Mouse (Mus musculus): ENCODE measurements around the gene Lin7b.

The Lin7b gene

DNA sequence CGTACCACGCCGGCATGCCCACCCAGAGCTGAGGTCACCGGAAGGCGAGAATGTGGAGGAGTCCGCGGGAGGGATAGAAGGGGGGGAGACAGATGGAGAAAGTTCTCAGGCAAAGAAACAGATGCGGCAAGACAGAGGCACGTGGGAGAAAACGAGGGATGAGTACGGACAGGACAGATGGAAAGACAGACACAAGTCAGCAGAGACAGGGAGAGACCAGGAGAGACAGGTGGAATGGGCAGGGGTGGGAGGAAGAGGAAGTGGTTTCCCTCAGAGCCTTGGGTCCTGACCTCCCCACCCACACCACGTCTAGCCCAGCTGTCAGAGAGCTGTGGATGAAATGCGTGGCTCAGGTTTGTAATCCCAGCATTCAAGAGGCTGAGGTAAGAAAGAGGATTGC is 23.5 kb downstream of the Lin7b start:
- no peak for DNase-seq

DNA sequence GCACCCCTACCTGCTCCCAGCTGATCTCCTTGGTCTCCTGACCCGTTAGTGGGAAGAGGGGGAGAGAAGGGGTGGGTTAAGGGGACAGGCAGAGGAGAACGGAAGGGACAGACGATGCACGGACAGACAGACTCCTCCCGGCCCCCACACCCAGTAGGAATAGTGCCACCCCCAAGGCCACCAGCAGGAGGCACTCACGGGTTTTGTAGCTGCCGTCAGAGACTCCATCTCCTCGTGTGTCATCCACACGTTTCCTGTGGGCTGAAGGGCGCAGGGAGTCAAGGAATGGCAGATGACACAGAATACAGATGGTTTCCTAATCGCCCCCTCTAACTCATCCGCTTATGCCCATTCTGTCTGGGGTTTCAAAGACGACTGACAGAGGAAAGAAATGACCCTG is 26.8 kb downstream of the Lin7b start:
- peak; percentile 40 for DNase-seq

DNA sequence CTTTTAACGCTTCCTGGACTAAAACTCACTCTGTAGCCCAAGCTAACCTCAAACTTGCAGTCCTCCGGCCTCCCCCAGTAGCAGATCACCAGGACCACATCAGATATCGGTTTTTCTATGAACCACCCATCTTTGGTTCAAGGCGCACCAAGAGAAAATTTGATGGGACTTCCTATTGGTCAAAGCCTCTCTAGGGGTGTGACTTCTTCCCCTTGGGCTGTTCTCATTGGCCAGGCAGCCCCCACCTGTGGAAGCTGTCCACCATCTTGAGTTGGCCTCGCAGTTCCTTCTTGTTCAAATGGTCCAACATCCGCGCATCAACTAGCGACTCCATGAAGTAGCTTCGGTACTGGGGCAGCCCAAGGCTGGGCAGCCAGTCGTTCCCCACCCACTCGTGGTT is 28.3 kb downstream of the Lin7b start:
- DNase-seq, result no peak

DNA sequence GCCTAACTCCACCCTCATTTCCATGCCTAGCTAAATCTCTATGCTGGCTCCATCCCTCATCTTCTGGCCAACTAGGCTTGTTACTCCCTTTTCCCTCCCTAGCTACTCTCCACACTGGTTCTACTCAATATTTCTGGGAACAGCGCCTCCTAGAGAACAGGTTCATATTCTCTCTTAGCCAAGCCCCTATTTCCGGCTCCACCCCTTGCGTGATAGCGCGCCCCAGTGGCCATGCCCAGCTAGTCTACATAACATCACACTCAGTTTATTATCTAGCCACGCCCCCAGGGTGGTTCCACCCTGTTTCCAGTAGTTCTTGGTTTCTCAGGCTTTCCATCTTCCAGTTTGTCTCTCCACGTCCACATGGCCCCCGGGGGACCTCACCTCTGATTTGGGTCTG is 29.1 kb downstream of the Lin7b start:
- peak; percentile 83 for DNase-seq

DNA sequence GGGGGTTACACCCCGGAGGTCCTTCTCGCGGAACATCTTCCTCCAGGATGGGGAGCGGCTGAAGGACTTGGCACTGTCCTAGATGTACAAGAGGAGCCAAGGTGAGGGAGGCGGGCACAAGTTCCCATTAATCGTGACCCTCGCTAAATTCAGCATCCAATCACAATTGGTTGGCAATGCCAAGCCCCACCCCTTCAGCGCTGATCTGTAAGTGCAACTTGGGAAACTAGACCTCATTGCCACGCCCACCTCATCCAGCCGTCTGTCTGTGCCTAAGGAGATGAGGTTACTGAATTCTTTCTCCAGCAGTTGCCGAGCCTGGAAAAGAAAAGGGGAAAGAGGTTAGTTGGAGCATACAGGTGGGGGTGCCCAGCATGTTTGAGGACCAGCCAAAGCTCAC is 29.7 kb downstream of the Lin7b start:
- no peak for DNase-seq

DNA sequence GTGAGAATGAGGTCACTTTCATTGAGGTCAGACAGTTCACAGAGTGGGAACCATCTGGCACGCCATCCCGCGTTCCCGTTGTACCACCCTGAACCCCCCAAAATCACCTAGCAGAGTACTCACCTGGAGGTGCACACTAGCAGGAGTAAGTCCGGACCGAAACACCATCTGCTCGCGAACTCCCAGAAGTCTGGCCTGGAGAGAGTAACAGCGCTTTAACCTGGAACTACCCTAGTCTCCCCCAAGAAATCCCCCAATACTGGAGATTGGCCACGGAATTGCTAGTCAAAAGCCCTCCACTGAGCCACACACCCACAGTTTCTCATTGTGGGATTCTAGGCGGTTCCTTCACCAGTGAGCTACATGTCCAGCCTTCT is 30.3 kb downstream of the Lin7b start:
- no peak for DNase-seq

DNA sequence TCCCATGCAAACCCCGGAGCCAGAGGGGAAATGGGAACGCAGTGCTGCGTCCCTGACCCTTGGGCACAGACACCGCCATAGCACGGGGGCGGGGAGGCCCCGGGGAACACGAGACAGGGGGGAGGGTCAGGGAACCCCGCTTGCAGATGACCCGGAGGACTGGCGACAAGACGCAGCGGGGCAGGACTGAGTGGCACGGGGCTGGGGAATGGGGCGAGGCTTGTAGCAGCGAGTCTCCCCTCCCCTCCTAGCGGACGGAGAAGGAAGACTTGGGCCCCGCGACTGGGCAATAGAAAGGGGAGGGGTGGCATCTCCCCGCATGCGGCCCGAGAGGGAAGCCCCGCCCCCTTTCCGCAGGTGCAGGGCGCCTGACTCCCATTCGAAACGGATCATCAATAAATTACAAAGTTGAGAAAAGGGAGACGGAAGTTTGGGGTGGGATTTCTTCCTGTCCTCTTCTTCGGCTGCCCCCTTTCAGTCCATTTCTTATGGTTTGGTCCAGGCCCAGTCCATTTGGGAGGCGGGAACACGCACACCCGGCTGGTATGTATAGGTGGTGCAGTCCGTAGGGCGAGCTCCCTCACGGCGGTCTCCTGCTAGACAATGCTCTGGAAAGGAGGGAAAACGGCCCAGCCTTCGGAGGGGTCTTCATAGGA is 30.8 kb downstream of the Lin7b start:
- DNase-seq, result peak; percentile 56

DNA sequence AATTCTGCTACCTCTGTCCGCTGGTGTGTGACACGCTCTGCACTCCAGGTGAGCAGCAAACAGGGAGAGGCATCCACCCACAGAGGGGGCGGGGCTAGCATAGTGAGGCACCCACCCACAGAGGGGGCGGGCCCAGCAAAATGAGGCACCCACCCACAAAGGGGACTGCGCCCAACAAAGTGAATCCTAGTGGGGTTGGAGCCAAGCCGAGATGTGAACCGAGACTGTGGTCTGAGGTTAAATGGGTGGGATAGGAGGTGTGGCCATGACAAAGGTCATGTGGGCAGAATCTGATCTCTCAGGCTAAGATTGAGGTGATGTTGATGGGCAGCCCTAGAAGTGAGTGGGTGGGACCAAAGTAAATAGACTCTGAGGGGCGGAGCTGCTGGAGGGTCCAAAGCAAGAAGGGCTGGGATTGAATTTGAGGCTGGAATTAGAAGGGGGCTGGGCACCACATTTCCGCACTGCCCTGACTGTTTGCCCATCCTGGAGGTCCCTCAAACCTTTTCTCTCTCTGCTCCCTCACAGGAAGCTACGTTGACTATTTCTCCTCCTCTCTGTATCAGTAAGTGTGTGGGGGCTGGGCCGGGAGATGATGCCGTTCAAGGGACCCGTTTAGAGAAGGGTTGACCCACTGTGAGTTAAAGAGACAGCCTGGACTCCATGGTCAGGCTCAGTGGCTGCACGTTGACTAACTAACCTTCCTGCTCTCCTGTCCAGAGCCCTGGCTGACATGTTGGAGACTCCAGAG is 32.0 kb downstream of the Lin7b start:
- DNase-seq, result peak; percentile 52

DNA sequence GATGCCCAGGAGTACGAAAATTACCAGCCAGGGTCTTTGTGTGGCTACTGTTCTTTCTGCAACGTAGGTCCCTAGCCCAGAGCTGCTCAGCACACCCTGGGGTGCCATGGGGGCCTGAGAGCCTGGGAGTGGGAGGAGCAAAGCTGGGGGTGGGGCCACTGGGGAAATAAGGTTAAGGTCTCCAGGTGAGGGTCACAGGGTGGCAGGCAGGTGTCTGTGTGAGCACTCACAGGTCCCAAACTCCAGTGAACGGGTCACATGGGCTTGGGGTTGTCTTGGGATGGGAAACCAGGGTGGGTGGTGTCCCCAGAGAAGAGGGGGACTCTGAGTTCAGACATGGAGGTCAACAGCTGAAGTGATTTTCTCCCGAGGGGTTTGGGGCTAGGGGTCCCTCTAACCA is 32.9 kb downstream of the Lin7b start:
- no peak for DNase-seq

DNA sequence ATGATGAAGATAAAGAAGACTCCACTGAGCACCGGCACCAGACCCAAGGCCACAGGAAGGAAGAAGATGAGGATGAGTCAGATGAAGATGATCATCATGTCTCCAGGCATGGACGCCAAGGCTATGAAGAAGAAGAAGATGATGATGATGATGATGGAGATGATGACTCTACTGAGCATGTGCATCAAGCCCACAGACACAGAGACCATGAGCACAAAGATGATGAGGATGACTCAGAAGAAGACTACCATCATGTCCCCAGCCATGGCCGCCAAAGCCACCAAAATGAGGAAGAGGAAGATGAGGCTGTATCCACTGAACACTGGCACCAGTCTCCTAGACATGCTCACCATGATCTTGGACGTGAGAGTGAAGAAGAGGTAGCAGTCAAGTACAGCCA is 34.1 kb downstream of the Lin7b start:
- DNase-seq, result no peak

DNA sequence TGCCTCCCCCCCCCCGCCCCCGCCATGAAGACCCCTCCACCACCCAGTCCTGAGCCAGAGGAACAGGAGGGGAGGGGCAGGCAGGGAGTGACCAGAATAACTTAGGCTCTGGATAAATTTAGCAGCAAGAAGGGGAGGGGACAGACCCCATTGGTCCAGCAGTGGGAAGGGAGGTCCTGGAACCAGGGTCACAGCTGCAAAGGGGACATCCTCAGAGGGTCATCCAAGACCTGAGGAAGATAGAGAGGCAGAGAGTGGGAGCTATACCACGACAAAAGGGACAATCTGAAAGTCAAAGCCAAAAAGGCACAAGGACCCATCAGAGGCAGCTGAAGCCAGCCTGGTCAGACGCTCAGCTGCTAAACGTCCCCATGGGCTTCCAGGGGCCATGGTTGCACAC is 35.3 kb downstream of the Lin7b start, which contains the start of gene Hrc:
TSS of gene Hrc (plus strand) at position 235 of the 400 bp plus-strand sequence.
- DNase-seq, result no peak

DNA sequence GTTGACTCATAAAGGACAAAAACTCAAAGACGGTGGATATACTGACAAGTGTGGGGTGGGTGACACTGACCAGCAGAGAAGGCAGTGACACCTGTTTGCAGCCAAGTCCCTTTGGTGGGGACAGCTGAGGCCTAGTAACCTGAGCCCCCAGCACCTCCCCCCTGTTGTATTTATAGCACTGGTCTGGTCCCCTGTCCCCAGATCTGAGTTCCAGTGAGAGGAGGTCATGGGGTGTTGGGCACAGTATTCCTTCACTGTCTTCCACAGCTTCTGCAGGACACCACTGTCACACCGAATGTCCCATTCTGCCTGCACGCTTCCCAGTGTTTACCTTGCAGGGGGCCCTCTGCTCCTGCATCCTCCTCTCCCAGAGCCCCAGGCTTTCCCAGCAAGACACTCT is 35.8 kb downstream of the Lin7b start:
- DNase-seq, result no peak

DNA sequence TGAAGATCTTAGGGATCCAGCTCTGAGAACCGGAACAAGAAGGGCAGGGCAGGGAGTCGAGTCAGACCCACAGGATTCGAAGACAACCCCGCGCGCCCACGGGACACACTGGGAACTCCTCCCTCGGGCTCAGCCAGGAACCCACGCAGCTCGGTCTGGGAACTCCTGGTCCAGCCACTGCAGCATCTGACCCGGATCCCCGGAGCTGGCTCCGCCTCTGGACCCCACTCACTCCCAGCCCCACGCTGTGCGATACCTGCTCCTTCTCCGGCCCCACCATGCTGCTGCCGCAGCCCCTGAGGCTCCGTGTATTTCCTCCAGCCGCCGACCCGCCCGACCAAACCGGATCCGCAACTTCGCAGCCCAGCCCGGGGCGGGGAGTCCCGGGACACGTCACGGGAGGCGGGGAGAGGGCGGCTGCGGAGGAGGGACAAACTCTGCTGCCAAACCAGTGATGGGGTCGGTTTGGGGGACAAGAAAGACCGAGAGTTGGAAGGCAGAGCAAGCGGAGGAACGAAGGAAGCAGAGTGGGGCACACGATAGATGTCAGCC is 36.9 kb downstream of the Lin7b start, which contains the start of gene Trpm4:
TSS of gene Trpm4 (minus strand) at position 350 of the 552 bp plus-strand sequence.
- peak; percentile 81 for DNase-seq

DNA sequence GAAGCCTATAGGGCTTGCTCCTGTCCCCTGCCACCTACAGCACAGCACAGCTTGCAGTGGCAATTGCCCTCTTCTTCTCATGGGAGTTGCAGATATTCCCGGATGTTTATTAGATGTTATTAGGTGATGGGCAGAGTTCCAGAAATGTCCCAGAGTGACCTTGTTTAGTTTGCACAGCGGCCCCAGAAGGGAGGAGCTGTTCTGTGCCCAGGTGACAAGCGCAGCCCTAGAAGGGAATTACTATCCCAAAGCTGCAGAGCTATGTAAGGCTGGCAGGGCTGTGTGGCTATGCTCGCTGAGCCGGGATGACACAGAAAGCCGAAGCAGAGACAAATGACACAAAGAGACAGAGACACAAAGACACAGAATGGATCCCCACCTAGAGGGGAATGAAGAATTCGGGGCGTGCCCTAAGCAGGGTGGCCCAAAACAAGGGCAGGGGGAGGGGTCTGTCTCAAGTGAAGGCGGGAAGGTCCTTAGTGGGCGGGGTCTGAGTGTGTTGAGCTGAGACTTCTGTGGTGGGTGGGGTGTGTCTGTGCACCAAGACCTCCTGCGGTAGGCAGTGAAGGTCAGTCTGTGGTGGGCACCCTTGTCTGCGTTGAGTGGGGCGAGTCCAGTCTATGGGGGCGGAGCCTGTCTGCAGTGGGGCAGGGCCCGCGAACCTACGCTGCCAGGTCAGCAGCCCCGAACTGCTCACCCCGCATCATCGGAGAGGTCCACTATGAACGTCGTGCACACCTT is 37.5 kb downstream of the Lin7b start:
- no peak for DNase-seq

DNA sequence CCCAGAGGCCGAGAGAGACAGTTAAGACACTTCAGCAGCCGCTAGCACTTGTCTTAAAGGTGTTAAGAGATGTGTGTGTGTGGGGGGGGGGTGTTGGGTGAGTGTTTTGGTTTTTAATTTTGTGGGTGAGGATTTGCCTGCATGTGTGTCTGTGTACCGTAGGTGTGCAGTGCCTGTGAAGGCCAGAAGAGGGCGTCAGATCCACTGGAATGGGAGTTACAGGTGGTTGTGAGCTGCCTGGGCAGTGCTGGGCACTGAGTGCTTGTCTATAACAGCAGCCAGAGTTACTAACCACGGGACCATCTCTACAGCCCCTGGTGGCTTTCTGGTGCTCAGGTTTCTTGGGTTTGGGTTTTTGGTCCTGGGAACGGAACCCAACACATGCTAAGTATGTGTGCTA is 38.9 kb downstream of the Lin7b start:
- DNase-seq, result no peak

DNA sequence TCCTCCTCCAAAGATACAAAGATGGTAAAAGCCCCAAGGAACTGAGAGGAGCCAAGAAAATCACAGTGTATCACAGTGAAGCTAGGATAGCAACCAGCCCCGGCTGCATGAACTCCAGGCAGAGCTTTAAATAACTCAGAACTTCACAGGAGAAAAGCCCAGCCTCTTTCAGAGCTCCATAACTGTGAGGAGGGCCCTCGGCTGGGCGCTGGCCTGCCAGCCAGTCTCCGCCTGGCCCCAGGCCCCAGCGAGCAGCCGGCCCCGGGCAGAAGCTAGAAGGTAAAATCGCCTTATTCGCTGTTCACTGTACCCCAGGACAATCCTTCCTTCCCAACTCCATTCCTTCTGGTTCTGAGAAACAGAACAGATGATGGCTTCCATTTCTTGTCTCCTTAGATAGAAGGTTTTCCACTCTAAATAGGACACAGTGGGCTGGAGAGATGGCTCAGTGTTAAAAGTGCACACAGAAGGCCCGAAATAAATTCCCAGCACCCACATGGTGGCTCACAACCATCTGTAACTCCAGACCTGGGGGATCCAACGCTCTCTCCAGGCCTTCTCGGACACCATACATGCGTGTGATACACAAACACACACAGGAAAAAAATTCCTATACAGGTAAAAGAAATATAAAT is 41.4 kb downstream of the Lin7b start:
- DNase-seq, result no peak

DNA sequence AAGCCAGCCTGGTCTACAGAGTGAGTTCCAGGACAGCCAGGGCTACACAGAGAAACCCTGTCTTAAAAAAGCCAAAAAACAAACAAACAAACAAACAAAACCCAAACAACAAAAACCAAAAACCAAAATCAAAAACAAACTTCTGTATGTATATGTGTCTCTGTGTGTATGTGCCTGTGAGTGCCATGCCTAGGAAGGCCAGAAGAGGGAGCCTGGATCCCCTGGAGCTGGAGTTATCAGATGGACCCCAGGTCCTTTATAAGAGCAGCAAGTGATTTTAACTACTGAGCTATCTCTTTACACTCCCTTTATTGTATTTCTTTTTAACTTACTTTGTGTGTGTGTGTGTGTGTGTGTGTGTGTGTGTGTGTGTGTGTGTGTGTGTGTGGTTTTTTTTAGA is 44.6 kb downstream of the Lin7b start:
- DNase-seq, result no peak

DNA sequence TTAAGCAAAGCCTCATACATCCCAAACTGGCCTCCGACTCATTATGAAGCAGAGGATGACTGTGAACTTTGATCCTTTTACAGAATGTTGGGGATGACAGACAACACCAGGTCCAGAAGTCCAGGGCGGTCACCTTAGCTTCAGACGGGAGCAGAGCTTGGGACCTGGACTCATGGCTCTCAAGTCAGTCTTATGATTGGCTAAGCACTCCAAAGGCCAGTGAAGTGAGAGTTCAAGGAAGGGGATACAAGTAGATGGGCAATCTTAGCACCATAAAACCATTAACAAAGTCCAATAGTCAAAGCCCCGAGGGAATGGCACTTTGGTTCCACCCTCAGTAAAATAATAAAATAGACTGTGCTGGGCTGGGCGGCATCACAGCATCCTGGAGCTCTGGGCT is 47.3 kb downstream of the Lin7b start:
- no peak for DNase-seq

DNA sequence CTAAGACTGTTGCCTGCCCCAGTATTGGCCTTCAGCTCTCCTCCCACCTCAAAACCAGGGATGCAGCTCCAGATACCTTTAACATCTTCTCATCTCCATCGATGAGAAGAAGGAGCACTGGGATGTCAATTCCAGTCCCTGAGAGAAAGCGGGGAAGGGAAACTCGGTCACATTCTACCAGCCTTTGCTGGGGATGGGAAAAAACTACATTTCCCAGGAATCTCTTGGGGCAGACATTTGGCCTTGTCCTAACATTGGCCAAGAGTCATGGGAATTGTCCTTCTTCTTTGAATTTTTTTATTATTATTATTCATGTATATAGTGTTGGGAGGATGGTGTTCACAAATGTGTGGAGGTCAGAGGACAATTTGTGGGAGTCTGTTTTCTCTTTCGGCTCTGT is 48.1 kb downstream of the Lin7b start:
- DNase-seq, result no peak

Data from right cerebral cortex, postnatal 14 days (tissue).